Mouse (Mus musculus): ENCODE data around the gene Gimap4.

GRCm38 (mm10) chr6:48664750-48665149 is 19.6 kb upstream of the Gimap4 start:
- TF ChIP-seq CTCF (IDR thresholded peaks at IDR 0.05; ENCODE audit: borderline replicate concordance, insufficient read depth, low read depth, low read length) (no peak), POLR2A (IDR thresholded peaks at IDR 0.05; ENCODE audit: borderline replicate concordance, insufficient read depth, low read length) (no peak)

Measured in cerebellum, adult 2 months (tissue).